Mouse (Mus musculus): Measurements from ENCODE around the gene Pdf.

GRCm38 (mm10) chr8:107040632-107041031 lies 7.8 kb downstream of the Pdf start:
- TF ChIP-seq GATA1 (IDR thresholded peaks at IDR 0.05; ENCODE audit: borderline replicate concordance, low read length) (no peak), FLI1 (IDR thresholded peaks at IDR 0.05; ENCODE audit: low read length) (no peak)
